Mouse (Mus musculus) embryo, embryonic 11 days (tissue): ENCODE results near the gene Agr2.
A peak's percentile ranks its signal among the peaks of the same experiment; 100 is the strongest.

Experiments
- DNase-seq: peaks from one replicate; pipeline ENCODE4 v3.0.0-alpha.2; 2015

Gene Agr2

GRCm38 (mm10) chr12:36027171-36027570 is 34.5 kb downstream of the Agr2 start:
- DNase-seq, result no peak

DNA sequence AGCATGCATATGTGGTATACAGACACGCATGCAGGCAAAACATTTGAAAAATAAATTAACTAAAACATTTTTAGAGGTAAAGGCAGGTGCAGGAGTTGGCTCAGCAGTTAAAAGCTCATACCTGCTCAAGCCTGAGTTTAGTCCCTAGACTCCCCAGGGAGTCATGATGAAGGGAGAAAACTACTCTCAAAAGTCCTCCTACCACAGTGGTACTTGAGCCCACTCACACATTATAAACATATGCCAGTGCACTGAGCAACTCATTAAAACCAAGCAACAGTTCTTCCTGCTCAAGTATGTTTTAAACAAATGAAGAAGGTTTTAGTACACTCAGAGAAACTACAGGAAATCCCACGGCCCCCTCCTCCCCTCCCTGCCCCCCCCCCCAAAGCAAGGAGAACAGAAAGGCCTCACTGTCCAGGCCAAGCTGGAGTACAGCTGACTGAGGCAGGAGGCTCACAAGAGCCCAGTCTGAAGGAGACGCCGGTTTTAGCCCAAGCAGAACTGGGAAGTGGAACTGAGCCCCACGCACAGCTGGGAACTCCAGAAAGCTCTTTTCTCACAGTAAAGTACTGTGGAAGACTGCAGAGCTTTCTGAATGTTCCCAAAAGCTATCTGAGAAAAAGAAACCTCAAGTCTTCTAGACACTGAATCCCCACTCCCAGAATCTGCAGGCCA is 36.4 kb downstream of the Agr2 start:
- DNase-seq, result no peak

GRCm38 (mm10) chr12:36029687-36030086 is 37.0 kb downstream of the Agr2 start:
- no peak for DNase-seq

DNA sequence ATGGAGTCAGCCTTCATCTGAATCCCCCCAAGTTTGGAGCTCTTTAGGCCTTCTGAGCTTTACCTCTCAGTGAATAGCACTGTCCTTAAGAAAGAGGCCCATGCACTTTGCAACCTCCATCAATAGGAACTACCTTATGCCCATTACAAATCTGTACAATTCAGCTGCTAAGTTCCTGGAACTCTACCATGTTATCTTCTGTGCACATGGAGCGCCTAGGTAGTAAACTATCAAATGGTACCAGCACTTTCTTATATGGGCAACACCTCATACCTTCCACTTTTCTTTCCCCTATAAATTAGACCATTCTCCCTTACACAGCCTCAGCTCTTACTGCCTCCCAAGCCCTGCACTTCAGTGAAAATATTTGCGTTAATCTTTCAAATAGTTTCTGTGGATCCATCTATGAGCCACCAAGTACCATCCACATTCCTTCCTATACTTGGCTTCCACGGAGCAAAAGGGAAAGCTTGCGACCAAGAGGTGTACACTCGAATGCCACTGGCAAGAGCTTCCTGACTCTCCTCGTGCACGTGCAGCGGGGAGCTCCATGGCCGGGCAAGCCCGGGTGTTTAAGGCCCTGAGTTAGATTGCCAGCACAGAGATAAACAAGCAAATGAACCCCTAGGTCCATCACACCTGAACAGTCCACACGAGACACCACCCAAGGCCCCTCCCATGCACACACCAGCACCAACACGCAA is 38.1 kb downstream of the Agr2 start:
- DNase-seq, result no peak

DNA sequence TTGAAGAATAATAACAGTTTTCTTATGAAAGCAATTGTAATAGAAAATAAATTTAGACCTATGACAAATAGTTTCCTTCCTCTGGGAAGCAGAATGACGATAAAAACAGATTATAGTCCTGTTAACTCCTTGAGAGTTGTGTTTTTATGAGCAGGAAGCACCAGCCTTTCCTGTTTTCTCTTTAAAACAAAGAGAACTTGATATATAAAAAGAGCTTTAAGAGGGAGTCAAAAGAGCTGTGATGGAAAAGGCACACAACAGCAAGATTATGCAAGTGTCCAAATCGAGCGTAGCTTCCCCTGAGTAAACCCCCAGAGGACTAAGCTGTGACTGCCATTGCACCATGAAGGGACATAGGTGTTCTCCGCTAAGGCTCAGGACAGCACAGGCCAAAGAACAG is 39.7 kb downstream of the Agr2 start:
- no peak for DNase-seq

DNA sequence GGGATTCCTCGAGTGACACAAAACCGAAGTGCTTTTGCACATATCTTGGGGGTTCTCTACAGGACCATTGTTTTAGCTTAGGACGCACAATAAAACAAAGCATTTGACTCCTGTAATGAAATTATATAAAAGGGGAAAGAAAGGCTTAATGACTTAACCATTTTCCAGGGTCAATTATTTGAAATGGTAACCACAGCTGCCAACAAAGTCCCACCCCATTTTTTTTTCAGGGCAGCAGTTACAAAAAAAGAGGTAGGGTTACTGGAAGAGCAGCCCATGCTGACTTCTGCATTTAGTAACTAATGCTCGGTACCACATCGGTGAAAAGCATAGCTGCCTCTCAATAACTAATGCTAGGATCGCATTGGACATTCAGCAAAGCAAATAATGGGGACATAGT is 42.8 kb downstream of the Agr2 start:
- no peak for DNase-seq

- DNase-seq, result no peak
Measured at GRCm38 (mm10) chr12:36036121-36036520, 43.4 kb downstream of the Agr2 start.

- DNase-seq, result no peak
Measured at GRCm38 (mm10) chr12:36036776-36037175, 44.1 kb downstream of the Agr2 start.

DNA sequence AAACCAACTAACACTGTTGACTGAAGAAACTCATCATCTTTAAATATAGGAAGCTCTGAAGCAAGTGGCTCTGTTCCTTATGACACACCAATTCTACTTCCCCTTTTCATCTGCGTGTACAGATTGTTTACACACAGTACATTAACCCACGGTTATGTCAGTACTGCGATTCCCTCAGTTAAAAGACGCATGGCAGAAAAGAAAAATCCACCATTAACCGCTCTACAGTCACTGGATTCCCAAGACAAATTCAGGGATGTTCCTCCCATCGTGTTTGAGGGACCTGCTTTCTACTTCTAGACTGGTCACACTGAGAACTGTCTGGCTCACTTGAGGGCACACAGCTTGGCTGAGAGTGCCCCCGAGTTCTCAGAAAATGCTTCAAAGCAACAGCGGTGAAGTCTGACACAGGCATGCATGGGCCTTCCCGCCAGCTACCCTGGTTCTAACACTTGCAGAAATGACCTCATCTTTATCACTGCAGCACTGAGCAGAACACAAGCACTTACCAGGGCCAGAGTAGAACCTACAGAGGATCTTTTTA is 46.9 kb downstream of the Agr2 start:
- no peak for DNase-seq

GRCm38 (mm10) chr12:36040571-36041280 is 48.0 kb downstream of the Agr2 start:
- DNase-seq, result peak; percentile 47

DNA sequence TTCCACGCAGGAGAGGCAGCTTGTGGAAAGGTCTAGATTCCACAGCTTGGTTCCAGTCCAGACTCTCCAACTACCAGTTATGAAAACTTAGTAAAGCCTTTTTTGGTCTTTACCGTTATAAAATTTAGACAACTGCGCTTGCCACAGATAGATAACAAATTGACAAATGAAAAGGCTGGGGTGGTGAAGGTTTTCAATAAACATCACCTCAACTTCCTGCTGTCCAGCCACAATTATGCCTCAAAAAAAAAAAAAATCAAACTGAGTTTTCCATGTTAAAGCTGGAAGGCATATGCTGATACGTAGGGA is 48.5 kb downstream of the Agr2 start:
- DNase-seq, result no peak

- peak; percentile 73 for DNase-seq
Measured at GRCm38 (mm10) chr12:36041703-36042347, 49.1 kb downstream of the Agr2 start.

DNA sequence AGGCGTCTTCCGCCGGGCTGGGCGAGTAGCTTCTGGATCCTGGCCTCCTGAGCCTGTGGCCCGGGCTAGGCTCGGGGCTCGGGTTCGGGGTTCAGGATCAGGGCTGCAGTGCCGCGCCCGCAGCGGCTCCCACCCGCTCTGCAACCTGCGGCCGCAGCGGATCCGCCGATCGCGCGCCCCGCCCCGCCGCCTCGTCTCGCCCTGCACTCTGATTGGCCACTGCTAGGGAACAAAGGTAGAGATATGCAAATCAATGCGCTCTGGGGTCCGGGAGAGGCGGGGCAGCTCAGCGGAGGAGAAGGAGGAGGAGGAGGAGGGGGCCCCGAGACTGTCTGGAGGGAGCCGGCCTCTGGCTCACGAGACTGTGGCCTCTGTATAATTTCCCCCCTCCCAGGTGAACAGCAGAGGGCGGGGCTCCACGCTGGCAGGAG is 49.7 kb downstream of the Agr2 start, which contains the start of gene Tspan13:
Gene Tspan13 (minus strand): TSS at position 153 of the 431 bp plus-strand sequence.
- peak; percentile 93 for DNase-seq

DNA sequence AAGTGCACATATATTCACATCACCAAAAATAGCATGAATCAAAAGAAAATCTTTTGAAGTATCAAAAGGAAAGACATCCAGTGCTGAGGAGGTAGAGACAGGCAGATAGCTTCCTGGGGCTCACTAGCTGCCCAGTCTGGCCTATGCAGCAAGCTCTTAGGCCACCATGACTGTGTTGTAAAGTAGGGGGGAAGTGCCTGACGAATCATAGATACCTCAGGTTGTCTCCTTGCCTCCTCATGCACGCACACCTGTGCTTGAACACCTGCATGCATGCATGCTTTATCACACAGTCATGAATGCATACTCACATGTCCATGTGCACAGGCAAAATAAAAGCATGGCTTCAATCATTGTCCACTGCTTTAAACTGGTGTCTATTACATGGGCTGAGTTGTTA is 52.0 kb downstream of the Agr2 start:
- DNase-seq, result no peak

GRCm38 (mm10) chr12:36046196-36046595 is 53.5 kb downstream of the Agr2 start:
- DNase-seq, result no peak

GRCm38 (mm10) chr12:36047593-36047992 is 54.9 kb downstream of the Agr2 start:
- no peak for DNase-seq

DNA sequence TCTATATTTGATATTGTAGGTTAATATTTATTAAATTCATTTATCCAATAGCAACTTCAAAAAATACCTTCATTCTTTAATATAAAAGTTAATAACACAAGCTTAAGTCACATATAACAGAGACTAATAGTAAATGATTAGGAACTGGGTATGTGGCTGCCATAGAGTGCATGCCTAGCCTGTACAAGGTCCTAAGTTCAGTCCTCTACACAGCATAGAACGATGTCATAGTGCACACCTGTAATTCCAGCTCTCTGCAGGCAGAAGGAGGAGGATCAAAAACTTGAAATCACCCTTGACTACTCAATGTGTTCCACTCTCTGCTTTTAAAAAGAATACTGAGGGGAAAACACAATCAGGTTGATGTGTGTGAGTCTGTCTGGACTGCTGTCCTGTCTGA is 57.6 kb downstream of the Agr2 start:
- no peak for DNase-seq
